18 mouse cellular contexts compared by ENCODE assay signal in genomic region chr14:41065168-41065567, GRCm38 (mm10). TPM values are rescaled to one million over a fixed set of nuclear protein-coding genes. Genes with fewer than 3 reads are reported as not detected.
DNase-seq lines count a peak whose midpoint lies in the region; ATAC-seq lines count a peak whose summit lies in the region.
"Had no signal": no experiment of that assay in that cellular context is flagged by ENCODE, and none has a peak within 500 bp of the region (broad histone marks: within the 10 kb centered on the region; RNA-seq: fewer than 3 reads in every experiment).

No protein-coding gene starts in this region.

- no peak overlapping the region for H3K4me3 ChIP-seq in heart, embryonic 16.5 days (ENCODE audit: low read length)
- no peak overlapping the region for H3K4me3 ChIP-seq in neural tube, embryonic 14.5 days (ENCODE audit: low read depth, low read length)
- H3K4me3 ChIP-seq in liver, embryonic 11.5 days (ENCODE audit: low read depth, low read length), result no peak overlapping the region
- no peak overlapping the region for H3K4me3 ChIP-seq in stomach, embryonic 15.5 days (replicated peaks)
- H3K4me3 ChIP-seq: gastrocnemius, adult 2 months; limb, embryonic 12.5 days; neural tube, embryonic 12.5 days had no signal

- H3K27ac ChIP-seq in heart, embryonic 16.5 days (ENCODE audit: low read length), result no peak overlapping the region
- no peak overlapping the region for H3K27ac ChIP-seq in neural tube, embryonic 14.5 days (ENCODE audit: low read depth, low read length)
- H3K27ac ChIP-seq in liver, embryonic 11.5 days (ENCODE audit: low read depth, low read length), result no peak overlapping the region
- H3K27ac ChIP-seq in stomach, embryonic 15.5 days, result no peak overlapping the region
- H3K27ac ChIP-seq: gastrocnemius, adult 2 months; hindbrain, postnatal 0 days; limb, embryonic 12.5 days; neural tube, embryonic 12.5 days had no signal

- peak; percentile 75 for ATAC-seq in heart, embryonic 16.5 days (replicated peaks; ENCODE audit: extremely low read depth, insufficient read depth, low FRiP score)
- ATAC-seq in neural tube, embryonic 14.5 days (ENCODE audit: low read depth), result peak; percentile 24; the same call in 1 of the 2 replicates
- peak; percentile 97 for ATAC-seq in liver, embryonic 11.5 days (replicated peaks; ENCODE audit: low FRiP score)
- ATAC-seq in stomach, embryonic 15.5 days (ENCODE audit: insufficient read depth, low FRiP score, low read depth), result peak; percentile 60; the same call in 1 of the 2 replicates
- ATAC-seq: forebrain, embryonic 16.5 days; hindbrain, postnatal 0 days had no signal

- H3K9ac ChIP-seq in heart, embryonic 16.5 days (ENCODE audit: low read length), result no peak overlapping the region
- H3K9ac ChIP-seq in neural tube, embryonic 14.5 days (replicated peaks; ENCODE audit: low read depth, low read length), result no peak overlapping the region
- no peak overlapping the region for H3K9ac ChIP-seq in liver, embryonic 11.5 days (ENCODE audit: low read depth, low read length)
- no peak overlapping the region for H3K9ac ChIP-seq in stomach, embryonic 15.5 days
- H3K9ac ChIP-seq: limb, embryonic 12.5 days; neural tube, embryonic 12.5 days had no signal

- H3K36me3 ChIP-seq in heart, embryonic 16.5 days (ENCODE audit: control insufficient read depth, insufficient read depth), result no peaks in the 10 kb centered on the region
- H3K36me3 ChIP-seq in neural tube, embryonic 14.5 days (ENCODE audit: control insufficient read depth, insufficient read depth, low read length), result no peaks in the 10 kb centered on the region
- H3K36me3 ChIP-seq in liver, embryonic 11.5 days (ENCODE audit: control insufficient read depth, insufficient read depth, low read length), result no peaks in the 10 kb centered on the region
- no peaks in the 10 kb centered on the region for H3K36me3 ChIP-seq in stomach, embryonic 15.5 days
- H3K36me3 ChIP-seq: limb, embryonic 12.5 days; neural tube, embryonic 12.5 days had no signal

- DNase-seq in heart, adult 9 months (ENCODE audit: low spot score in 2 of 2), result no peak
- DNase-seq in neural tube, embryonic 10.5 days (ENCODE audit: extremely low spot score, low spot score), result no peak
- no peak for DNase-seq in liver, embryonic 11.5 days (ENCODE audit: low spot score)
- no peak for DNase-seq in testis, postnatal 10 days (ENCODE audit: low spot score)
- DNase-seq in frontal cortex, postnatal 25 days (ENCODE audit: low spot score in 2 of 2), result no peak
- DNase-seq: cerebellum, adult 18-20 months; gastrocnemius, adult 2 months; kidney, adult 8-10 months; lung, postnatal 4 days; thymus, postnatal 14 days had no signal

- 25% methylated on average over 2 of the region's 2 CpGs for WGBS in heart, embryonic 16.5 days
- WGBS in neural tube, embryonic 14.5 days, result 50% methylated on average over 1 of the region's 2 CpGs
- 0% methylated on average over 2 of the region's 2 CpGs for WGBS in liver, embryonic 11.5 days
- WGBS in stomach, embryonic 15.5 days, result 14% methylated on average over 1 of the region's 2 CpGs

- no peaks in the 10 kb centered on the region for H3K9me3 ChIP-seq in heart, embryonic 16.5 days (replicated peaks; ENCODE audit: control insufficient read depth, low read length)
- no peaks in the 10 kb centered on the region for H3K9me3 ChIP-seq in neural tube, embryonic 14.5 days (ENCODE audit: control insufficient read depth, low read length)
- H3K9me3 ChIP-seq in liver, embryonic 11.5 days (ENCODE audit: control insufficient read depth, low read length), result no peaks in the 10 kb centered on the region
- no peaks in the 10 kb centered on the region for H3K9me3 ChIP-seq in stomach, embryonic 15.5 days
- H3K9me3 ChIP-seq: limb, embryonic 12.5 days; neural tube, embryonic 12.5 days had no signal

- H3K27me3 ChIP-seq in heart, embryonic 16.5 days (ENCODE audit: control insufficient read depth, insufficient read depth, low read length), result no peaks in the 10 kb centered on the region
- H3K27me3 ChIP-seq in neural tube, embryonic 14.5 days (ENCODE audit: control insufficient read depth, insufficient read depth, low read length), result no peaks in the 10 kb centered on the region
- H3K27me3 ChIP-seq in liver, embryonic 11.5 days (replicated peaks; ENCODE audit: control insufficient read depth, insufficient read depth, low read length), result no peaks in the 10 kb centered on the region
- H3K27me3 ChIP-seq in stomach, embryonic 15.5 days (replicated peaks), result no peaks in the 10 kb centered on the region
- H3K27me3 ChIP-seq: limb, embryonic 12.5 days; neural tube, embryonic 12.5 days had no signal

- peaks cover 5% of the 10 kb centered on the region; the same call in 1 of the 2 replicates for H3K4me1 ChIP-seq in heart, embryonic 16.5 days (ENCODE audit: control insufficient read depth, insufficient read depth, low read length)
- H3K4me1 ChIP-seq in neural tube, embryonic 14.5 days (ENCODE audit: control insufficient read depth, insufficient read depth, low read length), result no peaks in the 10 kb centered on the region
- H3K4me1 ChIP-seq in liver, embryonic 11.5 days (replicated peaks; ENCODE audit: control insufficient read depth, insufficient read depth, low read length), result peaks cover 9% of the 10 kb centered on the region
- H3K4me1 ChIP-seq in stomach, embryonic 15.5 days, result no peaks in the 10 kb centered on the region
- H3K4me1 ChIP-seq: limb, embryonic 12.5 days; neural tube, embryonic 12.5 days had no signal

- H3K4me2 ChIP-seq in heart, embryonic 16.5 days (ENCODE audit: low read depth, low read length), result no peak overlapping the region
- H3K4me2 ChIP-seq in neural tube, embryonic 14.5 days (ENCODE audit: low read depth, low read length), result no peak overlapping the region
- no peak overlapping the region for H3K4me2 ChIP-seq in liver, embryonic 11.5 days
- no peak overlapping the region for H3K4me2 ChIP-seq in stomach, embryonic 15.5 days
- H3K4me2 ChIP-seq: limb, embryonic 12.5 days; neural tube, embryonic 12.5 days had no signal

RNA-seq across cellular contexts. Expression of gene Dydc2, which starts 3.8 kb away (rescaled TPM):
- 0.17 TPM in 1 of 2 replicates, not detected in the other for polyA plus RNA-seq in heart, embryonic 16.5 days (2015; fragmentation: Nextera tagmentation; extraction: Ambion mirVana)
- 0.78 TPM in 1 of 2 replicates, not detected in the other for polyA plus RNA-seq in neural tube, embryonic 14.5 days (2014; fragmentation: Nextera tagmentation; extraction: Ambion mirVana)
- not detected in 2 replicates for polyA plus RNA-seq in liver, embryonic 11.5 days (2014; fragmentation: Nextera tagmentation; extraction: Ambion mirVana)
- polyA plus RNA-seq in stomach, embryonic 15.5 days (2015; fragmentation: Nextera tagmentation; extraction: Ambion mirVana), result not detected in 2 replicates
- polyA plus RNA-seq: limb, embryonic 12.5 days; neural tube, embryonic 12.5 days had no signal

RNA-seq across cellular contexts. Expression of gene Dydc1, which starts 7.5 kb away (rescaled TPM):
- polyA plus RNA-seq in heart, embryonic 16.5 days (2015; fragmentation: Nextera tagmentation; extraction: Ambion mirVana), result not detected in 2 replicates
- polyA plus RNA-seq in neural tube, embryonic 14.5 days (2014; fragmentation: Nextera tagmentation; extraction: Ambion mirVana), result 0.27 TPM in 1 of 2 replicates, not detected in the other
- not detected in 2 replicates for polyA plus RNA-seq in liver, embryonic 11.5 days (2014; fragmentation: Nextera tagmentation; extraction: Ambion mirVana)
- not detected in 2 replicates for polyA plus RNA-seq in stomach, embryonic 15.5 days (2015; fragmentation: Nextera tagmentation; extraction: Ambion mirVana)
- polyA plus RNA-seq: forebrain, embryonic 16.5 days; hindbrain, postnatal 0 days; limb, embryonic 12.5 days; neural tube, embryonic 12.5 days had no signal

RNA-seq across cellular contexts. Expression of gene Mat1a, which starts 39.7 kb away (rescaled TPM):
- 0.41 and 1.2 TPM in 2 replicates for polyA plus RNA-seq in heart, embryonic 16.5 days (2015; fragmentation: Nextera tagmentation; extraction: Ambion mirVana)
- not detected in 2 replicates for polyA plus RNA-seq in neural tube, embryonic 14.5 days (2014; fragmentation: Nextera tagmentation; extraction: Ambion mirVana)
- polyA plus RNA-seq in liver, embryonic 11.5 days (2014; fragmentation: Nextera tagmentation; extraction: Ambion mirVana), result 0.05 and 0.19 TPM in 2 replicates
- 8.6 and 12.3 TPM in 2 replicates for polyA plus RNA-seq in stomach, embryonic 15.5 days (2015; fragmentation: Nextera tagmentation; extraction: Ambion mirVana)
- polyA plus RNA-seq: forebrain, embryonic 16.5 days; hindbrain, postnatal 0 days; limb, embryonic 12.5 days; midbrain, postnatal 0 days; neural tube, embryonic 12.5 days had no signal

RNA-seq across cellular contexts. Expression of gene Fam213a, which starts 51.6 kb away (rescaled TPM):
- 35.8 and 40.3 TPM in 2 replicates for polyA plus RNA-seq in heart, embryonic 16.5 days (2015; fragmentation: Nextera tagmentation; extraction: Ambion mirVana)
- 102 and 108 TPM in 2 replicates for polyA plus RNA-seq in neural tube, embryonic 14.5 days (2014; fragmentation: Nextera tagmentation; extraction: Ambion mirVana)
- 78.2 and 84.8 TPM in 2 replicates for polyA plus RNA-seq in liver, embryonic 11.5 days (2014; fragmentation: Nextera tagmentation; extraction: Ambion mirVana)
- 40.2 and 43.5 TPM in 2 replicates for polyA plus RNA-seq in stomach, embryonic 15.5 days (2015; fragmentation: Nextera tagmentation; extraction: Ambion mirVana)

Comparison
In these comparisons a context has a peak if more than half of its experiments do, and no peak if none do; other contexts are left out.
1. ATAC-seq: peak in every context shown above with its lines; median percentile 97 in liver, embryonic 11.5 days; 75 in heart, embryonic 16.5 days; 60 in stomach, embryonic 15.5 days; 24 in neural tube, embryonic 14.5 days.